Mouse (Mus musculus): ENCODE measurements around the gene Sf3a2.
"Not testable (repeated sequence)": the region's sequence is repeated elsewhere in the genome, so short reads cannot be mapped to it uniquely, and the experiment has no call there.

Sf3a2 gene

GRCm38 (mm10) chr10:80805322-80805721, 7.3 kb downstream of the Sf3a2 start:
- no peak for DNase-seq

DNA sequence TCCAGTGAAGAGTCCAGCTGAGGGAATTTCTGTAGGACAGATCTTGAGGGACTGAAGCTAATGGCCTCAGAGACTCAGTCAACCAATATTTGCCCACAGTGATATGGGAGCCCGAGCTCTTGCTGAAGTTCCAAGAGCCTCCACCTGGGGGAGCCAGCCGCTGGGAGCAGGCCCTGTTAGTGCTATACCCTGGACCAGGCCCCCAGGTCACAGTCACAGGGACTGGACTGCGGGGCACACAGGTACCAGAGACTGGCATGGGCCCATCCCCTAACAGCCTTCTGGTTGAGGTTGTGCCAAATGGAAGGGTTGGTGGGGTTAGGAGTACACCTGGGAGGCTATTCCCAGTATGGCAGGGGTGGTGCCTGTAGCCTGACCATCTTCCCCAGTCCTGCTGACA, 7.9 kb downstream of the Sf3a2 start:
- DNase-seq: peak; percentile 54

DNA sequence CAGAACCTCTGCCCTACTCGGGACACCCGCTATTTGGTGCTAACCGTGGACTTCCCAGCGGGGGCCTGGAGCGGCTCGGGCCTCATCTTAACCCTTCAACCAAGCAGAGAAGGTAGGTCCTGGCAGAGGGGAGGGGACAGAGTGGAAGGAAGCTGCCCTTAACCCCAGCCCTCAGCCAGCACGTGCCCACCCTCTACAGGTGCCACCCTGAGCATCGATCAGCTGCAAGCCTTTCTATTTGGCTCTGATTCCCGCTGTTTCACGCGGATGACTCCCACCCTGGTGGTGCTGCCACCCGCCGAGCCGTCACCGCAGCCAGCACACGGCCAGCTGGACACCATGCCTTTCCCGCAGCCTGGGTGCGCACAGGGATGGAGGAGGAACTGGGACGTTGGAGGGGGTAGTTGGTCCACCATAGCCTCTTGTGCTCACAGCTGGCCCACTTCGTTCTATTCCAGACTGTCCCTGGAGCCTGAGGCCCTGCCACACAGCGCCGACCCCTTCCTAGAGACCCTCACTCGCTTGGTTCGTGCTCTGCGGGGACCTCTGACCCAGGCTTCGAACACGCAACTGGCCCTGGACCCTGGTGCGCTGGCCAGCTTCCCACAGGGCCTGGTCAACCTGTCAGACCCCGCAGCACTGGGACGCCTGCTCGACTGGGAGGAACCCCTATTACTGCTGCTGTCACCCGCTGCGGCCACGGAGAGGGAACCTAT, 8.5 kb downstream of the Sf3a2 start:
- no peak for DNase-seq

GRCm38 (mm10) chr10:80807057-80807627, 9.1 kb downstream of the Sf3a2 start:
- peak; percentile 61 for DNase-seq

GRCm38 (mm10) chr10:80808099-80808984, 10.3 kb downstream of the Sf3a2 start:
- DNase-seq: no peak

DNA sequence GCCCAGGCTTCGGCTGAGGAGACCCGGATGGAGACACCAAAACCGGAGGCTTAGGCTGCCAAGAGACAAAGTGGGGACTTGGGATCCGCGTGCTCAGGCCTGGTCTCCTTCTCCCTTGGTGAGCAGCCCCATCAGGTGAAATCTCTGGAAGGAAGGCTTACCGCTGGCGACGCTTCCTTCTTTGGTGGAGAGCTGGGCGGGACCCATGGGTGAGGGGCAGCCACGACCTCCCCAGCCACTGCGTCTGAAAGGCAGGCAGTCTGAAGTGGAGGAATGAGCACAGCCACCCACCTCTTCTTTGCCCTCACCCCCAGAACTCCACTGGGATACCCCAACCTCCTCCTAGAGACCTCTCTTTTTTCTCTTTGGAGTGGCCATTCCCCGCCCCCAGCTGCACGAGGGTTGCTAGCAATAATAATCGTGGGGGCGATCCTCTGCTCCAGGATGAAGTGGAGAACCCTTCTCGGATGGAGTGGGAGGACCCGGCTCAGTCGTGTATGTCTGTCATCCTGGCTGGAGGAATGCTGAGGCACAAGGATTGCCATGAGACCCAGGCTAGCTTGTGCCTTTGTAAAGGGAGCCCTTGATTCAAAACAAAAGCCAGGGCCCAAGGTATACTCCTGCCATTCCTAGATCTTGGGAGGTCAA, 11.1 kb downstream of the Sf3a2 start:
- DNase-seq: no peak

- DNase-seq: no peak
Observed at GRCm38 (mm10) chr10:80810084-80810483, 12.1 kb downstream of the Sf3a2 start.

- no peak for DNase-seq
Observed at GRCm38 (mm10) chr10:80812391-80813041, 14.5 kb downstream of the Sf3a2 start.

DNA sequence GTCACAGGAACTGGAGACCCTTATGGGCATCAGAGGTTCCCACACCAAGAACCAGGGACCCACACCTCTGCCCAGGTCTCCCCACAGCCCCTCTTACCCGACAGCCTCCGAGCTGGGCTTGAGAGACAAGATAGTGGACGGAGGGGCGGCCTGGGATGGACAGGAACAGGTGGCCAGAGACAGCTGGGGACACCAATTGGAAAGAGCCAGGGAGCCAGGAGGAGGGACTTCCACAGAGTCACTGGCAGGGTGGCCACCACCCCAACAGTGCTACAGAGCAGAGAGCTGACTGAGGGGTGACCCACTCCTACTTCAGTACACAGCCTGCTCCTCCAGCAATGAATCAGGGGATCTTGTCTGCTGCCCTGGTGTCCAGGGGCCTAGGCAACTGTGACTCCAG, 15.4 kb downstream of the Sf3a2 start, which contains the start of gene Jsrp1:
Gene Jsrp1, minus strand, starts transcription at position 133 of the 400 bp plus-strand sequence.
- DNase-seq: no peak

- no peak for DNase-seq
Observed at GRCm38 (mm10) chr10:80814800-80815199, 16.8 kb downstream of the Sf3a2 start.

DNA sequence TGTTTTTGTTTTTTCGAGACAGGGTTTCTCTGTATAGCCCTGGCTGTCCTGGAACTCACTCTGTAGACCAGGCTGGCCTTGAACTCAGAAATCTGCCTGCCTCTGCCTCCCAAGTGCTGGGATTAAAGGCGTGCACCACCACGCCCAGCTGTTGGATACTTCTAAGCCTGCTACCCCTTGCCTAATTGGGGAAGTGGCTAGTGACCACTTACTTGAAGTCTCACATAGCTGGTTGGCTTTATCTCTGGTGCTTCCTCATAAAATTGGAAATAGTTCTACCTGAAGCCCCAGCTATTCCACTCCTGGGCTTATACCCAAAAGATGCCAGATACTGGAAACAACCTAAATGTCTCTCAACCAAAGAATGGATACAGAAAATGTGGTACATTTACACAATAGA, 18.3 kb downstream of the Sf3a2 start:
- DNase-seq: not testable (repeated sequence)

GRCm38 (mm10) chr10:80817164-80817563, 19.2 kb downstream of the Sf3a2 start:
- DNase-seq: no peak

GRCm38 (mm10) chr10:80817955-80818354, 20.0 kb downstream of the Sf3a2 start:
- DNase-seq: not testable (repeated sequence)

DNA sequence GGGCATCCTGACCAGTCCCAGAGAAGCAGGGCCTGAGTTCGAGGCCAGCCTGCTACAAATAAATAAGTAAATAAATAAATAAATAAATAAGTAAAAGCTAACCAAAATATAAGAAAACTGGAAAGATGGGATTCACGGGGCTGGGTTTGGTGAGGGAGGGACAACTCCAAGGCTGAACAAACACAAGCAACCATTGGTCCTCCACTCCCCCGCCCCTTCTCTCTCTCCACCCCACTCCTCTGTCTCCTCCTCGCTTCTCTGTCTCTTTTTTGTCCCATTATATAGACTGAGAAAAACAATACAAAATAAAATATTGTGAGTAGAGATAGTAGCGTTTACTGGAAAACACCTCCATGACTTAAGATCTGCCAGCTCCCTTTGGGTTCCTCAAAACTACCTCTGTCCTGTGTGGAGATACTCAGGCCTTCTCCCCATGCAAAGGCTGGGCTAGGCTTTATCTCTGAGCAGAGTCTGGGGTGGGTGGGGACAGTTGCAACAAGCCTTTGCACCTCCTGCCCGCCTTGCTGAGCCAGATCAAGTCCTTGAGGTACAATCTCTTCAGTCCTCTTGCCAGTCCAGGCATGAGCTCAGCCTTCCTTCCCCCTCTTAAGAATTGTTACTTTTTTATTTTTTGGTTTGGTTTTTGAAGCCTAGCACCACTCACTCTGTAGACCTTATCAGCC, 20.7 kb downstream of the Sf3a2 start:
- no peak for DNase-seq

- DNase-seq: peak; percentile 79
Observed at GRCm38 (mm10) chr10:80819406-80819805, 21.4 kb downstream of the Sf3a2 start.

DNA sequence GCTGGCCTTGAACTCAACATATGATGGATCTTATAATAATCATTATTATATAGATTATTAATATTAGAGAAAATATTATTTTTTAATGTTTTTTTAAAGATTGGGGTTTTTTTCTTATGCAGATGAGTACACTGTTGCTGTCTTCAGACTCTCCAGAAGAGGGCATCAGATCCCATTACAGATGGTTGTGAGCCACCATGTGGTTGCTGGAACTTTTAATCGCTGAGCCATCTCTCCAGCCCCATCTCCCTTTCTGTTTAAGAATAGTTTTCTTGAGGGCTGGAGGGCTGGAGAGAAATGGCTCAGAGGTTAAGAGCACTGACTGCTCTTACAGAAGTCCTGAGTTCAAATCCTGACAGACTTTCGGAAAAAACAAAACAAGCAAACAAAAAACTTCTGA, 24.0 kb downstream of the Sf3a2 start:
- no peak for DNase-seq

GRCm38 (mm10) chr10:80822528-80822927, 24.5 kb downstream of the Sf3a2 start:
- no peak for DNase-seq

- no peak for DNase-seq
Observed at GRCm38 (mm10) chr10:80823316-80823715, 25.3 kb downstream of the Sf3a2 start.

GRCm38 (mm10) chr10:80823847-80824643, 26.0 kb downstream of the Sf3a2 start:
- no peak for DNase-seq

GRCm38 (mm10) chr10:80824827-80825226, 26.8 kb downstream of the Sf3a2 start:
- DNase-seq: no peak
